Mouse (Mus musculus): ENCODE results near the gene Dnaic1. TPM values are rescaled to one million over a fixed set of nuclear protein-coding genes. Genes with fewer than 3 reads are reported as not detected.
A peak's percentile ranks its signal among the peaks of the same experiment; 100 is the strongest.

Gene Dnaic1
- polyA plus RNA-seq, 1 experiment = 2.3 TPM

- 29% methylated on average over 19 of the region's 19 CpGs for WGBS
- no peak for DNase-seq (ENCODE audit: low read depth, low spot score)
Observed at GRCm38 (mm10) chr4:41568239-41568638, 1.3 kb upstream of the Dnaic1 start.

GRCm38 (mm10) chr4:41568682-41569410 is 729 bp upstream of the Dnaic1 start:
- no peak for DNase-seq (ENCODE audit: low read depth, low spot score)
- 2% methylated on average over 58 of the region's 58 CpGs for WGBS

- 32% methylated on average over 5 of the region's 5 CpGs for WGBS
Observed at GRCm38 (mm10) chr4:41571490-41571889, 1.9 kb downstream of the Dnaic1 start.

GRCm38 (mm10) chr4:41573492-41573891 is 3.9 kb downstream of the Dnaic1 start:
- DNase-seq (ENCODE audit: low read depth, low spot score) = no peak
- WGBS = 66% methylated on average over 4 of the region's 4 CpGs

More at GRCm38 (mm10) chr4:41571490-41571889, 1.9 kb downstream of the Dnaic1 start:
- no peak for DNase-seq (ENCODE audit: low read depth, low spot score)

GRCm38 (mm10) chr4:41575914-41576313 is 6.3 kb downstream of the Dnaic1 start:
- DNase-seq (ENCODE audit: low read depth, low spot score) = no peak
- WGBS = 61% methylated on average over 6 of the region's 6 CpGs

GRCm38 (mm10) chr4:41583353-41583752 is 13.8 kb downstream of the Dnaic1 start:
- 77% methylated on average over 7 of the region's 7 CpGs for WGBS
- no peak for DNase-seq (ENCODE audit: low read depth, low spot score)

- WGBS = 57% methylated on average over 4 of the region's 4 CpGs
- no peak for DNase-seq (ENCODE audit: low read depth, low spot score)
Observed at GRCm38 (mm10) chr4:41602818-41603217, 33.2 kb downstream of the Dnaic1 start.

GRCm38 (mm10) chr4:41604476-41605396 is 35.2 kb downstream of the Dnaic1 start:
- 43% methylated on average over 8 of the region's 8 CpGs for WGBS
- DNase-seq (ENCODE audit: low read depth, low spot score) = no peak

- DNase-seq (ENCODE audit: low read depth, low spot score) = no peak
- 40% methylated on average over 4 of the region's 4 CpGs for WGBS
Observed at GRCm38 (mm10) chr4:41606784-41607183, 37.2 kb downstream of the Dnaic1 start.

- no peak for DNase-seq (ENCODE audit: low read depth, low spot score)
- 73% methylated on average over 10 of the region's 10 CpGs for WGBS
Observed at GRCm38 (mm10) chr4:41609681-41610593, 40.4 kb downstream of the Dnaic1 start.

GRCm38 (mm10) chr4:41610594-41610980 is 41.0 kb downstream of the Dnaic1 start:
- 44% methylated on average over 6 of the region's 6 CpGs for WGBS
- DNase-seq (ENCODE audit: low read depth, low spot score) = no peak

GRCm38 (mm10) chr4:41612166-41612565 is 42.6 kb downstream of the Dnaic1 start:
- 54% methylated on average over 8 of the region's 8 CpGs for WGBS
- DNase-seq (ENCODE audit: low read depth, low spot score) = no peak

- 9% methylated on average over 7 of the region's 7 CpGs for WGBS
- peak; percentile 14 for DNase-seq (ENCODE audit: low read depth, low spot score)
Observed at GRCm38 (mm10) chr4:41614156-41614555, 44.6 kb downstream of the Dnaic1 start.

GRCm38 (mm10) chr4:41615661-41616599 is 46.4 kb downstream of the Dnaic1 start:
- WGBS = 56% methylated on average over 9 of the region's 9 CpGs
- DNase-seq (ENCODE audit: low read depth, low spot score) = no peak

GRCm38 (mm10) chr4:41618916-41619746 is 49.6 kb downstream of the Dnaic1 start:
- no peak for DNase-seq (ENCODE audit: low read depth, low spot score)
- WGBS = 37% methylated on average over 12 of the region's 12 CpGs

- WGBS = 87% methylated on average over 14 of the region's 14 CpGs
- DNase-seq (ENCODE audit: low read depth, low spot score) = no peak
Observed at GRCm38 (mm10) chr4:41622071-41622470, 52.5 kb downstream of the Dnaic1 start.

GRCm38 (mm10) chr4:41628202-41628927 is 58.8 kb downstream of the Dnaic1 start:
- 14% methylated on average over 8 of the region's 8 CpGs for WGBS

More at GRCm38 (mm10) chr4:41628202-41628927, 58.8 kb downstream of the Dnaic1 start:
- no peak for DNase-seq (ENCODE audit: low read depth, low spot score)

Measured in large intestine, adult 2 months (tissue).